Mouse (Mus musculus) liver, postnatal 0 days (tissue): ENCODE measurements around the gene Hivep2. TPM values are rescaled to one million over a fixed set of nuclear protein-coding genes. Genes with fewer than 3 reads are reported as not detected.

Experiments
- ATAC-seq: fragments of 200-750 bp; cut with Nextera tagmentation; 2 replicates; pipeline ENCODE4 v1.8.0; 2017; ENCODE audit warnings: mild to moderate bottlenecking, moderate library complexity
- DNase-seq: peaks from one replicate; pipeline ENCODE4 v3.0.0-alpha.2; 2016
- H3K27ac ChIP-seq: fragments of 300-500 bp; sonication (generic); 2 replicates; pipeline ENCODE4 v1.5.1; 2014; ENCODE audit warnings: antibody characterized with exemption, moderate library complexity, mild to moderate bottlenecking, low read depth
- H3K27me3 ChIP-seq: fragments of 300-500 bp; sonication (generic); 2 replicates; pipeline ENCODE4 v1.6.1; 2014; ENCODE audit warnings: low read length, control low read depth, mixed read lengths; ENCODE audit not compliant: insufficient read depth
- H3K36me3 ChIP-seq: fragments of 300-500 bp; sonication (generic); replicated peaks from 2 replicates; pipeline ENCODE4 v1.6.1; 2014; ENCODE audit warnings: mild to moderate bottlenecking, control low read depth, low read length, moderate library complexity, mixed read lengths; ENCODE audit not compliant: insufficient read depth
- H3K4me1 ChIP-seq: fragments of 300-500 bp; sonication (generic); 2 replicates; pipeline ENCODE4 v1.6.1; 2014; ENCODE audit warnings: antibody characterized with exemption, mild to moderate bottlenecking, control low read depth; ENCODE audit not compliant: insufficient read depth
- H3K4me2 ChIP-seq: fragments of 300-500 bp; sonication (generic); 2 replicates; pipeline ENCODE4 v1.6.1; 2014; ENCODE audit warnings: low read depth, mild to moderate bottlenecking, low read length, moderate library complexity, mixed read lengths
- H3K4me3 ChIP-seq: fragments of 300-500 bp; sonication (generic); 2 replicates; pipeline ENCODE4 v1.5.1; 2014; ENCODE audit warnings: low read depth, low read length
- H3K9ac ChIP-seq: fragments of 300-500 bp; sonication (generic); replicated peaks from 2 replicates; pipeline ENCODE4 v1.6.1; 2014; ENCODE audit warnings: mild to moderate bottlenecking, moderate library complexity
- H3K9me3 ChIP-seq: fragments of 300-500 bp; sonication (generic); 2 replicates; pipeline ENCODE4 v1.6.1; 2016; ENCODE audit warnings: mild to moderate bottlenecking, control low read depth, low read length, mixed read lengths
- CTCF ChIP-seq: sonication (generic); IDR thresholded peaks from 2 replicates; pipeline ENCODE4 v1.5.1; 2016; ENCODE audit warnings: antibody characterized with exemption, low read depth
- EP300 ChIP-seq: IDR thresholded peaks from 2 replicates; pipeline ENCODE4 v1.6.1; 2016; ENCODE audit warnings: antibody characterized with exemption, low read depth, mild to moderate bottlenecking
- WGBS: fragments of 180-500 bp; shearing (Covaris S2); extraction: QIAGEN DNeasy Blood & Tissue Kit; methylation state at CpG from one replicate; pipeline ENCODE4 v1.1.7; 2014; ENCODE audit not compliant: insufficient replicate concordance; 5-methylcytosine and 5-hydroxymethylcytosine counted together
- polyA plus RNA-seq: library from polyadenylated mRNA; unstranded; fragments of >200 nt; fragmentation: Nextera tagmentation; extraction: Ambion mirVana; gene quantifications from 2 replicates; pipeline ENCODE4 v1.2.1, GENCODE M21; 2015

Hivep2 gene
- polyA plus RNA-seq, 1 experiment from 2014 or later: 0.82 TPM

GRCm38 (mm10) chr10:13964501-13965281, 1.2 kb upstream of the Hivep2 start:
- Histone ChIP-seq H3K9ac (peak overlapping the region; percentile 74), H3K4me3 (peak overlapping the region; percentile 65), H3K4me2 (peak overlapping the region; percentile 92), H3K9me3 (no peaks in the 10 kb centered on the region), H3K27ac (peak overlapping the region; percentile 90), H3K4me1 (peaks cover 3% of the 10 kb centered on the region), H3K27me3 (peaks cover 34% of the 10 kb centered on the region), H3K36me3 (no peaks in the 10 kb centered on the region)
- WGBS: under 1% methylated on average over 64 of the region's 65 CpGs
- DNase-seq (peak; percentile 87), ATAC-seq (peak; percentile 76)
- TF ChIP-seq EP300: peak; percentile 4; the same call in 1 of the 2 replicates
- TF ChIP-seq CTCF: peak; percentile 32

GRCm38 (mm10) chr10:13965316-13965973, 430 bp upstream of the Hivep2 start:
- TF ChIP-seq EP300 (no peak), CTCF (no peak)
- 2% methylated on average over 47 of the region's 54 CpGs for WGBS
- DNase-seq: peak; percentile 83
- peak overlapping the region; percentile 92 for H3K4me2 ChIP-seq
- H3K27ac ChIP-seq: peak overlapping the region; percentile 90
- ATAC-seq: peak; percentile 44
- H3K36me3 ChIP-seq: no peaks in the 10 kb centered on the region
- peak overlapping the region; percentile 74 for H3K9ac ChIP-seq
- peak overlapping the region; percentile 65 for H3K4me3 ChIP-seq
- peaks cover 34% of the 10 kb centered on the region for H3K27me3 ChIP-seq
- peaks cover 3% of the 10 kb centered on the region for H3K4me1 ChIP-seq
- no peaks in the 10 kb centered on the region for H3K9me3 ChIP-seq

DNA sequence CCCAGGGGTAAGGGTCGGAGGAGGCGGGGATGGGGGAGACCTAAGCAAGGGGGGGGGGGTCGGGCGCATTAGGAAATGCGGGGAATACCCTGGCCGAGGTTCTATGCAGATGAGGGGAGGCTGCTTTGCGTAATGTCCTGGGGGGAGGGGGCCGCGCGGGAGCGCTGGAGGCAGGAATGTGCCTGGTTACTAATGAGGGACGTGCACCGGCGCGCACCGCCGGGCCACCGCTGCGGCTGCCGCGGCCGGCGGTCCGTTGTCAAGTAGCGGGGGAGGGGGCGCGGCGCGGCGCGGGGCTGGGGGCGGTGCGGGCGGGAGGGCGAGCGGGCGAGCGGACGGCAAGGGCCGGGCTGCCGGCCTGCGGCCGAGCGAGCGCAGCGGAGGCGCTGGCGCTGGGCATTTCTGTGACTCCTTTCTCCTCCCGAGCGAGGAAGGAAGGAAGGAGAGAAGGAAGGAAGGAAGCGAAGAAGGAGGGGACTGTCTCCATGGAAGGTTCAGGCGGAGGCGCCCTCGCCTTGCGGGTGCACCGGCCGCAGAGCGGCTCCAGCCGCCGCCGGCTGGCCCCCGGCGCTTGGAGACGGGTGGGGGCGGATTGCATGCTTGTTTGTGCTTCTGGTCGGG, 1.1 kb downstream of the Hivep2 start:
- peak; percentile 72 for DNase-seq
- WGBS: under 1% methylated on average over 34 of the region's 66 CpGs

DNA sequence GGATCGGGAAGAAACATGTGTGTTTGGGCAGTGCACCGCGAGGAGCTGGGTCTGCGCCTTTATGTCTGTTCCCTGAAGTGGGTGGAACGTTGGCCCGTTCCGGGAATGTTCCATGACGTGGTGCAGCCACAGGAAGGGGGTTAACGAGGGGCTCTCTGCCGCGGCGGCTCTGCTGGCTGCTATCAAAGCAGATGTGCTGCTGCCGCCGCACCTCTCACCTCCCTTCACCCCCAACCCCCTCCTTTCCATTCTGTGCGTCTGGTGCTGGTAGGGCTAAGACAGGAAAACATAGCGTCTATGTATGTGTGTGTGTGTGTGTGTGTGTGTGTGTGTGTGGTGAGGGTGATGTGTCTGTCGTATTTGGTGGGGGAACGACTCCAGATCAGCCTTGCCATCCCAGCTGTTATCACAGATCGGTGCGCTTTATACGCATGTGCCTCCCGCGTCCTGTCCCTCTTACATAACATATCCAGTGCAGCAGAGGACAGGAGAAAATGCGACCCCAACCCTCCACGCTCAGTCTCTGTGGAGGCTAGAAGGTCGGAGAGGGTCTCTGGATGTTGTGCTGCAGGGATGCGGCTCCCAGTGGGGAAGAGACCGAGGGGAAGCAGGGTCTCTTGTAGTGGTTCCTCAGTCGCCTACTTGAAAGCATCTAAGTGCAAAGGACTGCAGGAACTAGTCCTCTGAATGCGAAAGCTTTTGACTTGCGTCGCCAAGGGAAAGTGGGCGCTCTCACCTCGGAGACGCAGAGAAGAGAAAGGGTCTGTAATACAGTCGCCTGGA, 1.8 kb downstream of the Hivep2 start:
- Histone ChIP-seq H3K36me3 (no peaks in the 10 kb centered on the region), H3K9ac (peak overlapping the region; percentile 74), H3K27me3 (peaks cover 33% of the 10 kb centered on the region), H3K4me2 (peak overlapping the region; percentile 92), H3K4me3 (peak overlapping the region; percentile 65), H3K4me1 (peaks cover 3% of the 10 kb centered on the region), H3K9me3 (no peaks in the 10 kb centered on the region), H3K27ac (peak overlapping the region; percentile 90)
- under 1% methylated on average over 36 of the region's 36 CpGs for WGBS
- DNase-seq (peak; percentile 58), ATAC-seq (peak; percentile 10; the same call in 1 of the 2 replicates)
- TF ChIP-seq CTCF: no peak
- TF ChIP-seq EP300: no peak

More for the DNA sequence above, 1.1 kb downstream of the Hivep2 start:
- ATAC-seq: peak; percentile 20
- Histone ChIP-seq H3K4me2 (peak overlapping the region; percentile 92), H3K4me3 (peak overlapping the region; percentile 65), H3K27me3 (peaks cover 34% of the 10 kb centered on the region), H3K4me1 (peaks cover 3% of the 10 kb centered on the region), H3K9me3 (no peaks in the 10 kb centered on the region), H3K27ac (peak overlapping the region; percentile 90), H3K36me3 (no peaks in the 10 kb centered on the region), H3K9ac (peak overlapping the region; percentile 74)
- no peak for TF ChIP-seq EP300

DNA sequence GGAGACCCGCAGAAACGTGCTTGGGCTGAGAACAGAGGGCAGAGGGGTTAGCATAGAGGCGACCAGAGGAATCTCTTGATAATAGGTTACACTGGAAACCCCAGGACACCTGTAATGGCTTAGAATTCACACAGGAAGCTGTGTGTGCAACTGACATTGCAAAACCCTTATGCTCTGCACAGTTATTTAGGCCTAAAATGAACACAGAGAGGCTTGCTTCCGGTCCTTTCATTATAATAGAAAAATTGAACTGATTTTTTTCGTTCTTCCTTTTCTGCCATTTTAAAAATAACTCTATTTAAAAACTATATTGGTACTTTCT, 2.3 kb downstream of the Hivep2 start:
- Histone ChIP-seq H3K36me3 (no peaks in the 10 kb centered on the region), H3K4me2 (peak overlapping the region; percentile 92), H3K4me1 (peaks cover 3% of the 10 kb centered on the region), H3K27me3 (peaks cover 27% of the 10 kb centered on the region), H3K4me3 (peak overlapping the region; percentile 65), H3K9ac (peak overlapping the region; percentile 74), H3K9me3 (no peaks in the 10 kb centered on the region), H3K27ac (peak overlapping the region; percentile 90)
- ATAC-seq (no peak), DNase-seq (no peak)
- WGBS: 7% methylated on average over 5 of the region's 5 CpGs
- TF ChIP-seq EP300 (no peak), CTCF (no peak)
